Mouse (Mus musculus) kidney, adult 2 months (tissue): Measurements from ENCODE around the gene Nrxn3.

Source experiments
- CTCF ChIP-seq: fragments of 200-500 bp; conservative IDR thresholded peaks from 2 replicates; pipeline ENCODE4 v1.5.1; 2011; ENCODE audit warnings: low read depth, mild to moderate bottlenecking, control low read depth, low read length, moderate library complexity, mixed read lengths; ENCODE audit not compliant: insufficient read depth, insufficient read length
- POLR2A ChIP-seq: fragments of 200-500 bp; IDR thresholded peaks from one replicate; pipeline ENCODE4 v1.6.1; 2011; ENCODE audit warnings: low read depth, low read length, control low read depth

DNA sequence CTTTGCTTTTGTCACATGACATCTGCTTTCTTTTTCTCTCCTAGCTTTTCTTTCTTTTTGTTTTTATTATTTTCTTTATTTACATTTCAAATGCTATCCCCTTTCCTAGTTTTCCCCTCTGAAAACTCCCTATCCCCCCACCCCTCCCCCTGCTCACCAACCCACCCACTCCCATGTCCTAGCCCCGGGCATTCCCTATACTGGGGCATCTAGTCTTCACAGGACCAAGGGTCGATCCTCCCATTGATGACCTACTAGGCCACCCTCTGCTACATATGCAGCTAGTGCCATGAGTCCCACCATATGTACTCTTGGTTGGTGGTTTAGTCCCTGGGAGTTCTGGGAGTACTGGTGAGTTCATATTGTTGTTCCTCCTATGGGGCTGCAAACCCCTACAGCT is 655.0 kb downstream of the Nrxn3 start:
- no peak for TF ChIP-seq CTCF
- no peak for TF ChIP-seq POLR2A
